Mouse (Mus musculus): Measurements from ENCODE around the gene Npc2.
A peak's percentile ranks its signal among the peaks of the same experiment; 100 is the strongest.

Gene Npc2

DNA sequence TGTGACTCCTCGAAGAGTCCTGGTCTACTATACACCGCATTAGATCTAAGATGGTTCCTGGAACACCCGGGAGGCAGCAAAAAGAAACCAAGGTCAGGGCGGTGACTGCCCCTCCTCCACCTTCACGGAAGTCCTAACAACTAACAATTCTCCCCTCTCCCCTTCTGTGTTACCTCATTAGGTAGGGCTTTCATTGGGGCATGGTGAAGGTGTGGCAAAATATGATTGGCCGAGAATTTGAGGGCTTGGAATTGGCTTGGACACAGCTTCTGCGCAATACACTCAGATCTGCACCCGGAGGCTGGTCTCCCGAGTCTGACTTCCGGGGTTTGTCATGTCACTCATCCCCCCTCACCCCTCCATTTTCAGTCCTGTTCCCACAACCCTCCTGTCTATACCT is 44.5 kb downstream of the Npc2 start:
- no peak for DNase-seq (ENCODE audit: low spot score in 2 of 2)

DNA sequence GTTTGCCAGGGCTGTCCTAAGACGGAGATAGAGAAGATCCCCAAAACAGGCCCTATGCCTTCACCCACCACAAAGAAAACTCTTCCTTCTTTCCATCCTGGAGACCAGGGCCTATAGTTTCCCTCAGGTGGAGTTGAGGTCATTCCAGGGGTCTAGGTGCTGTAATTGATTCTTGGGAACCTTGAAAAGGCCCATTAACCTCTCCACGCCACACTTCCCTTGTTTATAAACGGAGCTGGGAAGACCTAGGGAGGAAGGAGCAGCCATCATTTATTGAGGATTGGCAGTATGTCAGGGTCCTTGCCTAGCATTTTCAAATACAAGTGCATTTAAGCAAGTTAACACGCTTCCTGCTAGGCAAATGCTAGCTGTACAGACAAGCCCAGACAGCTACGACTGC is 45.5 kb downstream of the Npc2 start:
- DNase-seq (ENCODE audit: low spot score in 2 of 2), result no peak

DNA sequence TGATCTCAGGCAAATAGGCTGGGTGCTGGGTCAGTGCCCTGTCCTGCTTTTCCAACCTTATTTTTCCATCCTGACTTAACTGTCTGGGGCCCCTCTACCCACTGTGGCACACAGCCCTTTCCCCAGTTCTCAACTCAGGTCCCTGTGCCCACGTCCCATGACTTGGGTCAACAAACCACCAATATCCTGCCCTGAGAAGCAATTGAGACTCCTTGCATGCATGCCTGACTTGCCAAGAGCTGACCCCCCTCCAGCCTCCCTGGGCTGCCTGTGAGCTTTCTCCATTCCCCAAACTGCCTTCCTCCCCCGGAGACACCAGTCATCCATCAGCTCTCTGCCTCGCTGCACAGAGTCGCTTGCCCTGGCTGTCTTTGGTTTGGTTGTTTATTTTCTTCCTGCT is 46.0 kb downstream of the Npc2 start:
- DNase-seq (ENCODE audit: low spot score in 2 of 2), result no peak

DNA sequence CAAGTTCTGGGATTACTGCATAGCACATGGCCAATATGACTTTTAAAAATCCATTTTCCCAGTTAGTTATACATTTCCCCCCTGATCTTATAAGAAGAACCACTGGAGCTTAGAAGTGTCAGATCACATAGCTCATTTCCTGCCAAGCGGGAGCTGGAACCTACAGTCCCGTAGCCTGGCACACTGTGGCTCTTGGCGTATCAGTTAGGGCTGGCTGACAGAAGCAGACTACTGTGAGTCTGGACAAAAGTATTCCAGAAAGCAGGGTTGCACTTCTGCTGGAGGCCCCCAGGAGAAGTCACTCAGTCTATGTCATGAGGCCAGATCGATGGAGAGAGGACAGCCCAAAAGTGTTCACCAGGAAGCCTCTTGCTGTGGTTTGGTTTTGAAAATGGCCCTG is 46.6 kb downstream of the Npc2 start:
- no peak for DNase-seq (ENCODE audit: low spot score in 2 of 2)

DNA sequence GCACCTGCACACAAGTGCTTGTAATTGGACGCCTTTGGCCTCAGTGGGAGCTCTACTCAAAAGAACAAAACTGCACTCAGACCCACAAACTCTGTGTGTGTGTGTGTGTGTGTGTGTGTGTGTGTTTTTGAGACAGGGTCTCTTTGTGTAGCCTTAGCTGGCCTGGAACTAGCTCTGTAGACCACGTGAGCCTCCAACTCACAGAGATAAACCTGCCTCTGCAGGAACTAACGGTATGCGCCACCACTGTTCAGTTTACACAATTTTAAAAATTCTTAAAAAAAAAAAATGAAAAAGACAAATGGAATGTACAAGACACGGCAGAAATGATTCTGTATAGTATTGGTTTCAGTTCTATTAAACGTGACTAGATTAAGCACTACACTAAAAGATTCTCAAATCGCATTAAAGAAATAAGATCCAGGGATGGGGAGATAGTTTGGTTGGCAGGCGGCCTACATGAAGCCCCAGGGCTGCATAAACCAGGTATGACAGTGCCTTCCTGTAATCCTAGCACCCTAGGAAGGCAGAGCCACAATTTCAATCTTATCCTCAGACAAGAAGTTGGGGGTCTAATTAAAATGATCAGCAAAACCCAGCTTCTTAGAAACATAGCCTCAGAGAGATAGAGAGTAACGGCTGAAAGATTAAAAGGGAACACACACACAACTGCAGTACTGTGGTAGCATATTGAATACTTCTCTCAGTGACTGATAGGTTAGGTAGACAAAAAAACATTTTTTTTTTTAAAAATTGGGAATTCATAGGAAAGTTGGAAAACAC is 54.3 kb downstream of the Npc2 start:
- DNase-seq (ENCODE audit: low spot score in 2 of 2), result no peak

DNA sequence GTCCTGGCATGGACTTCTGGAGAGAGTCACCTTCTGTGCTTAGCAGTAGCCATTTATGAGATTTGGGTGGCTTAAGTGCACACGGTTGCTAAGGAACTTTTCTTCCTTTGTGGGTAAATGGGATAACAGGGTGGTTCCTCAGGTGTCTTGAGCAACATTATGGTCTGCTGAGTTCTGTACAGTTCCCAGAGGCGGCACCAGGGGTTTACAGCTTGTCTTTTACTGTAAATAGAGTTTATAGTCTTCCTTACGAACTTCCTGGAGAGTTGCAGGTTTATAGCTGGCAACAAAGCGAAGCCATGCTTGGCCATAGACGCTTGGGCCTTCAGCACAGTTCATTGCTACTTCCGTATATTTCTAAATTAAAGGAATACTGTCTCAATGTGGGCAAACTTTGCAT is 58.4 kb downstream of the Npc2 start:
- no peak for DNase-seq (ENCODE audit: low spot score in 2 of 2)

DNA sequence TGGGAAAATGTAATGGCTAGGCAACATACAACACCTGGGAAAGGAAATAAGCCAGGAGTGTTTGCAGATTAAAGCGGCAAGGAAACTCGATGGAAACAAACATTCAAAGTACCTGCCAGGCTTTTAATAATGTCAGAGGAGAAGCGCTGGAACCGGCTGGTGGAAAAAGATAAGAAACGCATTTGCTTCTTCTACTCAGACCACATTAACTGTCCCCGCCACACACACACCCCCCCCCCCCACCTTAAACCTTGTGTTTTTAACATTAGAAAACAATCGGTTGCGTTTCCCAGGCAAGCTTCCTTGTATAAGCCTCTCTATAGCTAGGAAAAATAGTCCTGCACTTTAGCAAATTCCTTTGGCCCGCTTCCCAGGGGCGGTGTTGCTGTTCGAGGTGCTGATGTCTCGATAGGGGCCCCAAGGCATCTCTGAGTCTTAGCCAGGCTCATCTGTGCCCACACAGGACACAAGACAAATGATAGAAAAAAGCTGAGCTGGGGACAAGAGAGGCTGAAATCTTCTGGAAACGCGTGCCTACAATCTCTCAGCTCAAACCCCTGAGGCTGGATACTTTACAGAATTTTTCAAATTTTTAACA is 63.0 kb downstream of the Npc2 start:
- peak; percentile 16 to 51 for DNase-seq (ENCODE audit: low spot score in 2 of 2)

DNA sequence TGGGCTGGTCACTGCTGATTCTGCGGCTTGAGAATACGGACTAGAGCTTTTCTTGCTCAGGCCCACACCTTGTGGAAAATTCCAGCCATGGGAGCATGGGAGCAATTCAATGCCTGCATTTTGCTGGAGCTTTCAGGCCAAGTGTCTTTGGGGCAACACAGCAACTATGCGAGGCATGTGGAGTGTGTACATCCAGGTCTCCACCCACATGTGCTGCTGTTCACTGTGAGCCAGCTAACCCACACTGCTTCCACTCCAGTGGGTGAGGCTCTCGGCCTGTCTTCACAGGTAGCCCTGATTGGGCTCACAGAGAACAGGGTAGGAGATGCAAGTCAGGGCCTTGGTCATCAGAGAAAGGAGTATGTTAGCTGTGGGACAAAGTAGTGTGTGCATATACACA is 65.1 kb downstream of the Npc2 start:
- DNase-seq (ENCODE audit: low spot score in 2 of 2), result no peak

DNA sequence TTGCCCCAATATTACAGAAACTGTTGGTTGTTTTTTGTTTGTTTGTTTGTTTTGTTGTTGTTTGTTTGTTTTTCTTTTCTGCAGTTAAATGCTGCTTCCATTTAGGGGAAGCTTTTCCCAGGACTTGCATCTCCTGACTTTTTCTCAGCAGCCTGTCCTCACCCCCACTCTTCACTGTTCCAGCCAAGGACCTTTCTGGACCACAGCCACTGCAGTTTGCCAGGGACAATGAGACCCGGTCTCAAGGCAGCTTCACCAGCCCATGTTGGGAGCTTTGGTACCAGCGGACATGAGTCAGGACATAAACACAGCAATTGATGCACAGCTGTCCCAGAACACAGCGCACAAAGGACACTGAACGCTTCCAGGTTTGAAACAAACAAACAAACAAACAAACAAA is 66.1 kb downstream of the Npc2 start:
- no peak for DNase-seq (ENCODE audit: low spot score in 2 of 2)
